Mouse (Mus musculus) natural killer cell, adult 2 months (primary cell): ENCODE measurements around the gene Gm9376.

ENCODE experiments used
- DNase-seq, 2 experiments: peaks; one replicate each; pipeline ENCODE4 v3.0.0; 2022; ENCODE audit warnings: low spot score in 2 of 2

Gene Gm9376

DNA sequence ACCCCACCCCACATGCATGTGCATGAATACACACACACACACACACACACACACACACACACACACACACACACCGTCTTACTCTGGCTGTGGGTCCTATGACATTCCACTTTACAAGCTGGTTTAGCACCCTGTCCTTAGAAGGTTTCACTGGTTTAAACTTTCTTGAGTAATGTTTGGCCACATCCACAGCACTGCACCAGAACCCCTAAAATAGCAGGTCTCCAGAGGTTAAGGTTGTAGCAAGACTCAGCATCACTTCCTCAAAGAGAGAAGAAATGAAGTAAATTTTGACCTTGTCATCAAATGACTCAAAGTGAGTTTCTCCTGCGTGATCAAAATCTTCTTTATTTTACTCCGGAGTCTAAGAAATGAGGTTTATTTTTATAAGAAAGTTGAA, 15.5 kb downstream of the Gm9376 start:
- DNase-seq: no peak

DNA sequence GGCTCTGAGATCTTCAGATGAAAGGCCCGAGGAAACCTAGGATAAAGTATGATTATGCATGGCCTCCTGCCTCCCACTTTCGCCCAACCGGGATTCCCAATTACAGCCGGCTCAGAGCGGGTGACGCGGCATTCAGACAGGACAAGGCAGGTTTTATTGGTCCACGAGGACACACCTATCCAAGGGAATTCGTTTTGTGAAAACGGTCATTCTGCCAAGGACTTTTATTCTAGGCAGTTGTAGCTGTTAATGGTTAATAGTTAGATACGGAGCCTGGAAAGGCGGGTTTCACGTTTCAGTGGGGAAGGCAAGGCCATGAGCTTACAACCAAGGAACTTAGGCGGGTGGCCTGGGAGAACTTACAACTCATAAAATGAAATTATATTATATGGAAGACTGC, 16.2 kb downstream of the Gm9376 start:
- no peak for DNase-seq

DNA sequence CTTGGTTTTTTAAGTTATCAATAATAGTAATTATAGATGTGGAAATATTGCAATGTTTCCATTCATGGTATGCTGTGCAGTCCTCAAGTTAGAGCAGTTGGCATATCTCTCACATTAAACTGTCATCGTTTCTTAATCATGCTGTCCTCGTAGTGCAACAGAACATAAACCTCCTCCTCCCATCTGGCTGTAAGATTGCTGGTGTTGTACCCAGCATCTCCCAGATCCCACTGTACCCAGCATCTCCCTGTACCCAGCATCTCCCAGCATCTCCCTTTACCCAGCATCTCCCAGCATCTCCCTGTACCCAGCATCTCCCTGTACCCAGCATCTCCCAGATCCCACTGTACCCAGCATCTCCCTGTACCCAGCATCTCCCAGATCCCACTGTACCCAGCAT, 19.3 kb downstream of the Gm9376 start:
- no peak for DNase-seq

DNA sequence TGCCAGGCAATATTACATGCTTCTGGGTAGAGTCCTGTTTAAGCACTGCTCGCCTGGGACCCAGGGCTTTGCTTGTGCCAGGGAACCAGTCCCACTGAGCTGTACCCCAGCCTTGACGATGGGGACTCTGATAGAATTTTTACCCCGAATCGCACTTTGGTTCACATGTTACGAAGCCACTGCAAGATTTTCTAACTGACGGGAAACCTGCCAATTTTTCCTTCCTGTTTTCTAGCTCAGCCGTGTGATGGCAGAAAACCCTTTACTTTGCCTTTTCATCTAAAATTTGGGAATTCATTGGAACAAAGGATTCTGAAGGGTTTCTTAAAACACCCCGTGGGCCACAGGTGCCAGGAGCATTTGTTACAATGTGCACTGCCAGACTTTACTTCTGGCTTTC, 22.4 kb downstream of the Gm9376 start:
- DNase-seq: no peak

DNA sequence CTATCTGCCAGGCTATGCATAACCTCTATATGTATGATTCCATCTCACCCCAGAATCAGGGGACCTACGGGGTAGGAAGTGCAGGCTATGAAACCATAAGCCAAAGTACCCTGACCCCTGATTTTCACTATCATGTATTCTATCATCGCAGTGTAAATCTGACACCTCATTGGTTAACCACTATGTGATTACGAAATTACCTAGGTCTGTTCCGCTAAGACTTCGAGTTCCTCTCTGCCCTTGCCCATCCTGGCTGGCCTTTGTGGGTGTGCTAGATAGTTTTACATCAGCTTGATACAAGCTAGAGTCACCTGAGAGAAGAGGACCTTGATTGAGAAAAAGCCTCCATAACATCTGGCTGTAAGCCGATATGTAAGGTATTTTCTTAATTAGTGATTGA, 23.2 kb downstream of the Gm9376 start:
- no peak for DNase-seq

DNA sequence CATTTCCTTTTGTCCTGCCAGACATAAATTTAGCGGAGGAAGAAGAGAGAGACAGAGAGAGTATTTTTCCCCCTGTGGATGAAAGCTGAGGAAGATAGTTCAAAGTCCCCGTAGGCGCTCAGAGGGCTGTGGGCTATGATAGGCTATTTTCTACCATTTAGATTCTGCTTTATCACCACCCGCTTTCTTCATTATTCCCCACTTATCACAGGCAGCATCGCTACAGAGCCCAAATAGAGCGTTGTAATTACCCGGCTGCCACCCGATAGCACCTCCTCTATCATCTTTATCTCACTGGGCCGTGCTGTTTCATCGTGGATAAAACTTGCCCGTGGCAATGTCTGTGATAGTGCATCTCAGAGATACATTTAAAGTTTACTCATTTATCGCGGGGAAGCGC, 35.8 kb downstream of the Gm9376 start:
- no peak for DNase-seq

DNA sequence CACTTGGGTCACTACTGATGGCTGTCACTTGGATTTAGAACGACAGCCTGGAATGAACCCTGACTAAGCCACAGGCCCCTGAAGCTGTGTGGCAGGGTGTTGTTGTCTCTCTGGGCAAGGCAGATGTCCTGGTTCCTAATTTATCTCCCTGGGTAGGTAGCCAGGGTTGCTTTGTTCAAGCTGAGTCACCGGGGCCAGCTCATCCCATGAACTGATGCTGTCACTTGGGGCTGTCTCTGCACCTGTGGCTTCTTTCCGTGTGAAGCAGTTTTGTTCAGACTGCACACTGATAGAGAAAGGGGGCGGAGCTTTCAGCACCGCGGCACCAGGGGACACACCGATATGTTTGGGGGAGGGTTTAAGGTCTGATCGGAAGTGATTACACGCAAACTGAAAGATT, 37.8 kb downstream of the Gm9376 start:
- no peak for DNase-seq

DNA sequence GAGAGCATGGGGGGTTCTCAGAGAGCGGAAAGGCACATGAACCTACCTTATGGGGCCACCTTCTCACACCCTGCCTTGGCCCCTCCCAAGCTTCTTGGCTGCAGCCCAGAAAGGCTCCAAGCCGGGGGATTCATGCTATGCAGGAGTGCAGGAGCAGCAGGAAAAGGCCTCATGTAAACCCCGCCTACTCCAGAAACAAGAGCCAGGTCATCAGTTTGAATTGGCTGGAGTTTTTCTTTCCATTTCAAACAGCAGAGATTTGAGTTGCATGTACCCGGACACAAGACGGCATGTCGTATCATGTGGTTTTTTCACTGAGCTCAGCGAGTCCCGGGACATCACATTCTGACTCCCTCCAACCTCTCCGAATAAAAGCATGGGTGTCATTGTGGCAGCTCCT, 39.2 kb downstream of the Gm9376 start:
- no peak for DNase-seq

DNA sequence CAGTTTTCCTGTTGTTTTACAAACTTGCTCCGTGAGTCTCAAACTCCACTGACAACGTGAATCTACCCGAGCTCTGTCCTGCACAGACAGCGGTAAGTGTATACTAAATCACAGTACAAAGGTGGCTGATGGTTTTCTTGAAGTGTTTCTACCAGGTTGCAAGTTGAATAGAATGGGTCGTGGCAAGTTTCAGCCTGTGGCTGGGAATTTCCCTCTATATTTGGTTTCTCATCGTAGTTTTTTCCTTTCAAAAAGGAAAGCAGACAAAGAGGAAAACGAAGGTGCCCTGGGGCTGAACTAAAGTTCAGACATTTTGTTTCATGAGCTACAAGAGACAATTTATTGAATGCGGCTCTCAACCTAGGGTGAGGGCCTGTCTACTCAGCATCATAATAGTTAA, 40.3 kb downstream of the Gm9376 start:
- DNase-seq: no peak

DNA sequence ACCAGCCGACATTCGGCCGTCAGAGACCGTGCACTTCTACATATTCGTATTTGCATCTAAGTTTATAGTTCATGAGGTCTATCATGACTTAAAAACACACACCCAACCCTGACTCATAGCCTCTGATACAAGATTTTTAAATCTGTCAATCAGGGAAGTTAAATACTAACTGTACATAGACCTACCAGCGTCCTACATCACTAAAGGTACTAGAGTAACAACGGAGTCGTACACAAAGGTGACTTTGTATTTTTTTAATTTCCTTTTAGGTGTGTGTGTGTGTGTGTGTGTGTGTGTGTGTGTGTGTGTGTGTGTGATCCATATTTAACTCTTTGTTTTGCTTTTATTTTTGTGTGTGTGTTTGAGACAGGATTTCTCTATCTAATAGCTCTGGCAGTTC, 44.9 kb downstream of the Gm9376 start:
- DNase-seq: no peak

DNA sequence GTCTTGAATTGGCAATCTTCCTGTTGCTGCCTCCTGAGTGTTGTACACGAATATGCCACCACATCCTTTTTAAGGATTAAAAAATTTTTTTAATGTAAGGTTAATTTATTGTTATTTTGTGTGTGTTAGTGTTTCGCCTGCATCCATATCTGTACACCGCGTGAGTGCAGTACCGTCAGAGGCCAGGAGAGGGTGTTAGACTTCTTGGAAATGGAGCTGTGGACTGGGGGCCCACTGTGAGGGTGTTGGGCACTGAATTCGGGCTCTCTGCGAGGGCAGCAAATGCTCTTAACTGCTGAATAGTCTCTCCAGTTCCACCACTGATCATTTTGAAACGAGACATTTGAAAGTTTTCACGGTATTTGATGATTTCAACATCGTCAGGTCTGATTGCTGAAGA, 45.9 kb downstream of the Gm9376 start:
- DNase-seq: no peak

DNA sequence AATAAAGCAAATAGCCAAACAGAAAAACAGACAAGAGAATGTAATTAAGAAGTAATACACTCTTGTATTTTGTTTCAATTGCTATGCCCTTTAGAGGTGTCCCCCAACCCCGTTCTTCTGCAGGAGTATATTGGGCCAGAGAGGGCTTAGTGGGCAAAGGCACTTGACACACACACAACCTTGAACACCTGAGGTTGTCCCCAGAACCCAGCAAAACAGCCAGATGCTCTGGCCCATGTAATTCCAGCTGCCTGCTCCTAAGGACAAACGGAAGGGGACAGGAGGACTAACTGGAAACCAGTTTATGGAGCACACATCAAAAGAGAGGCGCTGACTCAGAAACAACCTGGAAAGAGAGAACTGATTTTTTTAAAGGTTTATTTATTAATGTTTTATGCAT, 47.2 kb downstream of the Gm9376 start:
- no peak for DNase-seq

DNA sequence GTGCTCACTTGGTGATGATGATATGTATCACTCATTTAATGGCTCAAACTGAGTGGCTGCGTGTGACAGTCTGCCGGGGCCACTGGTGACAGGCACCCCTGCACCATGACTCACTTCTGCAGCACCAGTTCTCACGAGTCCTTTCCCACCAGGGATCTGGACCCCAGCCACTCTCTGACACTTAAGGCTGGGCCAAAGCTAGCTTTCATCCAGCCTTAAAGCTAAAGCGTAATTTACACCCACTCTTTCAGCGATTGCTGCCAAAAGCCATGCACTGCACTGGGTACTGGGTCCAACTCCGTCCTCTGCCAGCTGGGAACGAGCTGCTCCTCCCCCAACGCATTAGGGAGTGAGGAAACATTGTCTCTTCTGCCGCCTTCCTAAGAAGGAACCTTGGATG, 50.5 kb downstream of the Gm9376 start:
- no peak for DNase-seq
